Mouse (Mus musculus): ENCODE data around the gene Tmed6.

- TF ChIP-seq CTCF (IDR thresholded peaks at IDR 0.05; ENCODE audit: control insufficient read depth, insufficient read depth, insufficient replicate concordance, low read depth, low read length): peak; percentile 85
- TF ChIP-seq POLR2A (IDR thresholded peaks at IDR 0.05; ENCODE audit: control insufficient read depth, low read depth, low read length): peak; percentile 94
Measured at GRCm38 (mm10) chr8:107030650-107031576, 34.5 kb downstream of the Tmed6 start, which contains the start of gene Vps4a.

All from testis, adult 2 months (tissue).